Mouse (Mus musculus): ENCODE measurements around the gene Ldhb. TPM values are rescaled to one million over a fixed set of nuclear protein-coding genes. Genes with fewer than 3 reads are reported as not detected.
A peak's percentile ranks its signal among the peaks of the same experiment; 100 is the strongest.

The Ldhb gene
- total RNA-seq (2021): 100 to 1,000 TPM; 783 to 917 TPM

GRCm38 (mm10) chr6:142507785-142508162 lies at the start of gene Ldhb:
TSS of gene Ldhb (minus strand) at chr6:142507957.
- DNase-seq (ENCODE audit: low spot score in 2 of 2): peak; percentile 89 to 91
- intact Hi-C loops (cut with DNase I): loop anchor here (2.0 kb wide), 1 partner anchor 121 kb away; the partner anchor contains the start of genes Golt1b and Recql

GRCm38 (mm10) chr6:142555988-142556387 lies 48.2 kb upstream of the Ldhb start:
- intact Hi-C loops (cut with DNase I): no loop called here
- DNase-seq (ENCODE audit: low spot score in 2 of 2): no peak

GRCm38 (mm10) chr6:142551482-142551881 lies 43.7 kb upstream of the Ldhb start:
- intact Hi-C loops (cut with DNase I): no loop called here
- DNase-seq (ENCODE audit: low spot score in 2 of 2): no peak

GRCm38 (mm10) chr6:142550871-142551270 lies 43.1 kb upstream of the Ldhb start:
- DNase-seq (ENCODE audit: low spot score in 2 of 2): no peak
- intact Hi-C loops (cut with DNase I): no loop called here

GRCm38 (mm10) chr6:142548377-142548776 lies 40.6 kb upstream of the Ldhb start:
- intact Hi-C loops (cut with DNase I): no loop called here
- DNase-seq (ENCODE audit: low spot score in 2 of 2): no peak

GRCm38 (mm10) chr6:142545132-142545531 lies 37.4 kb upstream of the Ldhb start:
- intact Hi-C loops (cut with DNase I): no loop called here
- no peak for DNase-seq (ENCODE audit: low spot score in 2 of 2)

GRCm38 (mm10) chr6:142543648-142544047 lies 35.9 kb upstream of the Ldhb start:
- intact Hi-C loops (cut with DNase I): no loop called here
- DNase-seq (ENCODE audit: low spot score in 2 of 2): no peak

- DNase-seq (ENCODE audit: low spot score in 2 of 2): no peak
- intact Hi-C loops (cut with DNase I): no loop called here
These were observed 35.0 kb upstream of the Ldhb start for GRCm38 (mm10) chr6:142542800-142543175.

- intact Hi-C loops (cut with DNase I): no loop called here
- no peak for DNase-seq (ENCODE audit: low spot score in 2 of 2)
These were observed 34.5 kb upstream of the Ldhb start for GRCm38 (mm10) chr6:142542082-142542799.

GRCm38 (mm10) chr6:142540561-142541160 lies 32.9 kb upstream of the Ldhb start:
- intact Hi-C loops (cut with DNase I): no loop called here
- no peak for DNase-seq (ENCODE audit: low spot score in 2 of 2)

- intact Hi-C loops (cut with DNase I): no loop called here
- DNase-seq (ENCODE audit: low spot score in 2 of 2): no peak
These were observed 32.4 kb upstream of the Ldhb start for GRCm38 (mm10) chr6:142540131-142540530.

- DNase-seq (ENCODE audit: low spot score in 2 of 2): no peak
- intact Hi-C loops (cut with DNase I): no loop called here
These were observed 30.7 kb upstream of the Ldhb start for GRCm38 (mm10) chr6:142538503-142538902.

GRCm38 (mm10) chr6:142533412-142533811 lies 25.7 kb upstream of the Ldhb start:
- intact Hi-C loops (cut with DNase I): no loop called here
- no peak for DNase-seq (ENCODE audit: low spot score in 2 of 2)

GRCm38 (mm10) chr6:142532686-142533085 lies 24.9 kb upstream of the Ldhb start:
- no peak for DNase-seq (ENCODE audit: low spot score in 2 of 2)
- intact Hi-C loops (cut with DNase I): no loop called here

GRCm38 (mm10) chr6:142532141-142532540 lies 24.4 kb upstream of the Ldhb start:
- intact Hi-C loops (cut with DNase I): no loop called here
- no peak for DNase-seq (ENCODE audit: low spot score in 2 of 2)

- intact Hi-C loops (cut with DNase I): no loop called here
- DNase-seq (ENCODE audit: low spot score in 2 of 2): no peak
These were observed 22.6 kb upstream of the Ldhb start for GRCm38 (mm10) chr6:142530378-142530777.

GRCm38 (mm10) chr6:142529680-142530079 lies 21.9 kb upstream of the Ldhb start:
- intact Hi-C loops (cut with DNase I): loop anchor here (10.0 kb wide), 1 partner anchor 435 kb away; the partner anchor contains the start of gene St8sia1

GRCm38 (mm10) chr6:142527931-142528562 lies 20.3 kb upstream of the Ldhb start:
- intact Hi-C loops (cut with DNase I): loop anchor here (10.0 kb wide), 1 partner anchor 437 kb away; the partner anchor contains the start of gene St8sia1

More at GRCm38 (mm10) chr6:142529680-142530079, 21.9 kb upstream of the Ldhb start:
- no peak for DNase-seq (ENCODE audit: low spot score in 2 of 2)

GRCm38 (mm10) chr6:142524635-142525308 lies 17.0 kb upstream of the Ldhb start:
- peak; percentile 49 to 67 for DNase-seq (ENCODE audit: low spot score in 2 of 2)
- intact Hi-C loops (cut with DNase I): loop anchor here (1.0 to 10.0 kb wide), 2 partner anchors 211 to 440 kb away; partner anchors contain the start of gene St8sia1

More at GRCm38 (mm10) chr6:142527931-142528562, 20.3 kb upstream of the Ldhb start:
- DNase-seq (ENCODE audit: low spot score in 2 of 2): no peak

GRCm38 (mm10) chr6:142521591-142522110 lies 13.9 kb upstream of the Ldhb start:
- intact Hi-C loops (cut with DNase I): loop anchor here (10.0 kb wide), 1 partner anchor 443 kb away; the partner anchor contains the start of gene St8sia1
- no peak for DNase-seq (ENCODE audit: low spot score in 2 of 2)

Measured in left cerebral cortex, postnatal 36 days (tissue).